Mouse (Mus musculus) hindbrain, embryonic 12.5 days (tissue): Measurements from ENCODE around the gene Ankrd31. TPM values are rescaled to one million over a fixed set of nuclear protein-coding genes. Genes with fewer than 3 reads are reported as not detected.
"Not testable (repeated sequence)": the region's sequence is repeated elsewhere in the genome, so short reads cannot be mapped to it uniquely, and the experiment has no call there.

Experiments used
- ATAC-seq: fragments of 200-750 bp; cut with Nextera tagmentation; 2 replicates; pipeline ENCODE4 v1.8.0; 2017; ENCODE audit warnings: moderate TSS enrichment; ENCODE audit not compliant: low FRiP score
- H3K27ac ChIP-seq: fragments of 300-500 bp; sonication (generic); 2 replicates; pipeline ENCODE4 v1.5.1; 2016; ENCODE audit warnings: mild to moderate bottlenecking
- H3K27me3 ChIP-seq: fragments of 300-500 bp; sonication (generic); 2 replicates; pipeline ENCODE4 v1.6.1; 2016; ENCODE audit warnings: mild to moderate bottlenecking
- H3K36me3 ChIP-seq: fragments of 300-500 bp; sonication (generic); 2 replicates; pipeline ENCODE4 v1.6.1; 2016; ENCODE audit warnings: mild to moderate bottlenecking
- H3K4me1 ChIP-seq: fragments of 300-500 bp; sonication (generic); 2 replicates; pipeline ENCODE4 v1.6.1; 2016
- H3K4me2 ChIP-seq: fragments of 300-500 bp; sonication (generic); replicated peaks from 2 replicates; pipeline ENCODE4 v1.6.1; 2016; ENCODE audit warnings: mild to moderate bottlenecking
- H3K4me3 ChIP-seq: fragments of 300-500 bp; sonication (generic); 2 replicates; pipeline ENCODE4 v1.5.1; 2016; ENCODE audit warnings: mild to moderate bottlenecking
- H3K9ac ChIP-seq: fragments of 300-500 bp; sonication (generic); 2 replicates; pipeline ENCODE4 v1.6.1; 2016; ENCODE audit warnings: mild to moderate bottlenecking, moderate library complexity
- H3K9me3 ChIP-seq: fragments of 300-500 bp; sonication (generic); replicated peaks from 2 replicates; pipeline ENCODE4 v1.6.1; 2016; ENCODE audit warnings: mild to moderate bottlenecking
- WGBS: fragments of 180-500 bp; shearing (Covaris S2); methylation state at CpG from one replicate; pipeline ENCODE4 v1.1.7; 2016; 5-methylcytosine and 5-hydroxymethylcytosine counted together
- polyA plus RNA-seq: library from polyadenylated mRNA; unstranded; fragments of >200 nt; fragmentation: Nextera tagmentation; extraction: Ambion mirVana; gene quantifications from 2 replicates; pipeline ENCODE4 v1.2.1, GENCODE M21; 2016

Gene Ankrd31
- polyA plus RNA-seq, 1 experiment from 2014 or later: not detected

DNA sequence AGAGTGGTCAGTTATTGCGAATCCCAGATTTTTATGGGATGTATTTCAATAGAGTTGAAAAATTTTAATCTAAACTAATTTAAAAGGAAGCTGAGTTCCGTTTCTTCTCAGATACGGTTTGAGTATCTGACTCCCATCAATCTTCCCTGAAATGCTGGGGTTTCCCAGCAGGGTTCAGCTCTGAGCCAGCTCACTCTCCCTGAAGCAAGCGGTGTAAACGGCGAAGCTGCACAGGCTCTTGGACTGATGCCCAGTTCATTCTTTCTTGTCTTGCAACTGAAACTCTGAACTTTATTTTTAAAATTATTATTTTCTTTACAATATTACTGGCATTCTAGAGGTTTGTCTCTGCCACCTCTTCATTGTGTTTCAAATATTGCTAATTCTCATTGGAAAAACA is 2.0 kb upstream of the Ankrd31 start:
- Histone ChIP-seq H3K4me2 (no peak overlapping the region), H3K36me3 (no peaks in the 10 kb centered on the region), H3K27me3 (no peaks in the 10 kb centered on the region), H3K4me3 (no peak overlapping the region), H3K9ac (no peak overlapping the region), H3K4me1 (no peaks in the 10 kb centered on the region), H3K27ac (no peak overlapping the region), H3K9me3 (no peaks in the 10 kb centered on the region; the same call in 1 of the 2 replicates)
- WGBS: 43% methylated on average over 6 of the region's 6 CpGs
- ATAC-seq: no peak

DNA sequence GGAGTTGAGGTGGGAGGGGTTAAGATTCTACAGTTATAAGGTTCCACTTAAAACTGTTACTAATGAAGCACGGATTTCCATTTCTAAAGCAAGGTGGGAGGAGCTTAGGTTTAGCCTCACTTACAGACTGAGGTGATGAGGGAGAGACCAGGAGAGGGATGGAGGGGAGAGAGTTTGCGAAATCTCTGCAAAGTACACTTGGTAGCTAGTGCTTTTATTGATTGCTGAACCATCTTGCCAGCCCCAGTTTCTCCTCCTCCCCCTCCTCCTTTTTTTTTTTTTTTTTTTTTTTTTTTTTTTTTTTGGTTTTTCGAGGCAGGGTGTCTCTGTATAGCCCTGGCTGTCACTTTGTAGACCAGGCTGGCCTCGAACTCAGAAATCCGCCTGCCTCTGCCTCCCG is 1.8 kb downstream of the Ankrd31 start:
- no peak for ATAC-seq
- H3K4me3 ChIP-seq: no peak overlapping the region
- no peaks in the 10 kb centered on the region for H3K36me3 ChIP-seq
- no peaks in the 10 kb centered on the region for H3K4me1 ChIP-seq
- no peak overlapping the region for H3K27ac ChIP-seq
- no peak overlapping the region for H3K4me2 ChIP-seq
- H3K9ac ChIP-seq: no peak overlapping the region
- no peaks in the 10 kb centered on the region; the same call in 1 of the 2 replicates for H3K9me3 ChIP-seq
- no peaks in the 10 kb centered on the region for H3K27me3 ChIP-seq
- WGBS: 86% methylated on average over 5 of the region's 6 CpGs

DNA sequence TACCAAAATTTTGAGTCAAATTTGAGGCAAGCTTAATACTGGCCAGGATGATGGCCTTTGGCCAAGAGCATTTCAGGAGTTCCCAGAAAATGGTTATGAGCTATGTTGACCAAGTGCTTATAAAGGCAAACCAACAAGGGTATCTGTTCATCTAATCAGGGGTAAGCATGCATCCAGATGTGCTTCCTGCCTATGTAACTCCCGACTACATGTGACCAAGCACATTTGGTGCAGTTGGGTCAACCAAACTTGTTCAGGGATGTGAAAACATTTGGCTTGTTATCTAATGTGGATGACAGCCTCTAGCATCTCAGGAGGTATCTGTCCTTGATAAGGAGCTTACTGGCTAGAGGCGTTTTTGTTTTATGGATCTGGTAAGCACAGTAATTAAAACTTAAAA is 12.8 kb downstream of the Ankrd31 start:
- WGBS: 84% methylated on average over 2 of the region's 2 CpGs
- no peaks in the 10 kb centered on the region for H3K36me3 ChIP-seq

DNA sequence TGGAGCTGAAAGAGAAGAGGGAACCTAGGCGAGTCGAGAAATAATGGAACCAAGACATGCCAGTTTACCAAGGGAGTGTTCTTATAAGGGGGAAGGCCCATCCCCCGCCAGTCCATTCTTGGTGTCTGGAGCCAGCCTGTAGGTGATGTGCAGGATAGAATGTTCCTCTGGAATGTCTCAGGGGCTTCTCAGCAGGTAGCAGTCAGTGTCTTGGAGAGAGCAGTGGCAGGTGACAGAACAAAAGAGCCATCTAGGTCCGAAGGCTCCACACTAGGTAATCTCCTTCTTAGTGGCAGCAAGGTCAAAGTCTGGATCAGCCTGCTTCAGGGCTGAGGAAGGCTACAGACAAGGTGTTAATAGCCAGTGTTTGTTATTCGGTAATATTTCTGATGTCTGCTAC is 38.0 kb downstream of the Ankrd31 start:
- not testable (repeated sequence) for H3K4me2 ChIP-seq, H3K27ac ChIP-seq, H3K4me3 ChIP-seq, H3K9ac ChIP-seq, ATAC-seq, H3K36me3 ChIP-seq, H3K4me1 ChIP-seq, H3K9me3 ChIP-seq, H3K27me3 ChIP-seq
- WGBS: 81% methylated on average over 5 of the region's 5 CpGs

More for the DNA sequence above, 12.8 kb downstream of the Ankrd31 start:
- ATAC-seq: no peak
- H3K27me3 ChIP-seq: no peaks in the 10 kb centered on the region
- no peaks in the 10 kb centered on the region for H3K4me1 ChIP-seq
- H3K4me2 ChIP-seq: no peak overlapping the region
- H3K9ac ChIP-seq: no peak overlapping the region
- no peak overlapping the region for H3K27ac ChIP-seq
- H3K4me3 ChIP-seq: no peak overlapping the region
- H3K9me3 ChIP-seq: 0 out of 2 replicates have a peak, but pooled peaks cover 2% of the 10 kb centered on the region

DNA sequence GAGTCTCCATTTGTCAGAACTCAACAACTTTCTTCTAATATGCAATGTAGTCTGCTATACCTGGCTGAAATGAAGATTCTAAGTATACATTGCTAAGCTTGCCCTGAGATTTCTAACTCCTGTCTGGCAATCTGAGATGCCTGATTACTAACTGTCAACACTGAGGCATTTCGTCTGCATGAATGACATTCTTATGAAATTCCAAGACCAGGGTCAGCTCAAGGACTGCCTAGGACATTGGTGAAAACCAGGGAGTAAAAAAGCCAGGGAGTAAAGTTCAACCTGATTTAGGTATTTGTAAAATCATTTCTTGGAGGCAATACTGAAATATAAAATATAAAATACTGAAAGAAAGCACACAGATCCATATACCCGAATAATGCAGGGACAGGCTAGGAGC is 45.4 kb downstream of the Ankrd31 start:
- Histone ChIP-seq H3K4me2 (no peak overlapping the region), H3K36me3 (no peaks in the 10 kb centered on the region), H3K27ac (no peak overlapping the region), H3K4me1 (no peaks in the 10 kb centered on the region), H3K9ac (no peak overlapping the region), H3K27me3 (no peaks in the 10 kb centered on the region), H3K9me3 (no peaks in the 10 kb centered on the region), H3K4me3 (no peak overlapping the region)
- WGBS: 88% methylated on average over 2 of the region's 2 CpGs
- no peak for ATAC-seq

DNA sequence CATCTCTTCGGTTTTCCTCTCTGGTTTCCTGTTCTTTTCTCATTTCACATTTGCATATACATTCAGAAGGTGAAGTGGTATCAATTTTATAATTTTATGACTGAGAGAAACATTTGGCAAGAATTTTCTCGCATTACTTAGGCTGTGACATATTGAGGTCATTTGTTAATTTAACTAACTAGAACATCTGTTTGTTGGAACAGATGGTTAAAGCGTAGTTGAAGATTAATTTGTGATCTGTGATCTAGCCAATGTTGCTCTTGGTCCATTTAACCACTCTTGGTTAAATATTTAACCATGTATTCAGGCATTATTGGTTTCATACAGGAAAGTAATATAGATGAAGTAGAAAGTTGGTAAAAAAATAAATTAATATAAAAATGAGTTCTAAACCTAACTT is 47.2 kb downstream of the Ankrd31 start:
- no peaks in the 10 kb centered on the region for H3K9me3 ChIP-seq
- H3K27me3 ChIP-seq: no peaks in the 10 kb centered on the region
- H3K4me3 ChIP-seq: no peak overlapping the region
- no peak overlapping the region for H3K9ac ChIP-seq
- ATAC-seq: no peak
- no peaks in the 10 kb centered on the region for H3K36me3 ChIP-seq
- no peak overlapping the region for H3K27ac ChIP-seq
- no peaks in the 10 kb centered on the region for H3K4me1 ChIP-seq
- no peak overlapping the region for H3K4me2 ChIP-seq
- WGBS: 87% methylated on average over 3 of the region's 3 CpGs

DNA sequence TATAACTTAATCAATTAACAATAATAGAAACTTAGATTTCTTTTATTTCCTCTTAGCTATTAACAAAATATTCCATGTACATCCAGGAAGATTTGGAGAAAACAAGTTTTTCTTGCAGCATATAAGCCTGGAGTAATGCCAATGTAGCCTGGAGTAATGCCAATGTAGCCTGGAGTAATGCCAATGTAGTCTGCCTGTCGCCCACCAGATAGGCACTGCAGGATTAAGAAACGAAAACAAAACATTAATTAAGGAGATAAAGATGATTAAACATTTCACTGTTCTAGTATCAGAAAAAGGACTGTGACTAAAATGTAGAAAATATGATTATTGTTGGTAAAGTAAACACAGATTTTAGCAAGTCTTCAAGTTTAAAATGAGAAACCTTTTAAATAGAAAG is 49.4 kb downstream of the Ankrd31 start:
- no peaks in the 10 kb centered on the region for H3K9me3 ChIP-seq
- no peak overlapping the region for H3K4me3 ChIP-seq
- no peak overlapping the region for H3K4me2 ChIP-seq
- no peak overlapping the region for H3K27ac ChIP-seq
- H3K9ac ChIP-seq: no peak overlapping the region
- H3K36me3 ChIP-seq: no peaks in the 10 kb centered on the region
- ATAC-seq: no peak
- no peaks in the 10 kb centered on the region for H3K27me3 ChIP-seq
- no peaks in the 10 kb centered on the region for H3K4me1 ChIP-seq
- 79% methylated on average over 2 of the region's 2 CpGs for WGBS

DNA sequence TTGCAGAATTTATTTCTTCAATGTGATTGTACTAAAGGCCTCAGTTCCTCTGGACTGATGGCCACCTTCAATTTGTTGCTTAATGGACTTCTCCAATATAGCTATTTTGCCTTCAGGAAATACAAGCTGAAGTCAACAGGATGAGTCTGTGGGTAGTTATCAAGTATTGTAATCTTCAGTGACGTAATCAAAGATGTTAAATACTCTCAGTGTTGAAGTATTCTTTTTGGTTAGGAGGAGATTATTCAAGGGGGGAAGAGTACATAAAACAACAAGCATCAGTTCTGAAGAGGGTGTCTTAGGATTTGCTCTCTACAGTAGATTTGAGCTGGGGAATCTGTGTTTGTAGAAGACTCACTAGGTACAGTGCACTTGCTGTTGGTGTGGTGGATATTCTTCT is 101.7 kb downstream of the Ankrd31 start:
- no peak overlapping the region for H3K4me3 ChIP-seq
- H3K4me2 ChIP-seq: no peak overlapping the region
- H3K27me3 ChIP-seq: no peaks in the 10 kb centered on the region
- no peaks in the 10 kb centered on the region for H3K4me1 ChIP-seq
- H3K36me3 ChIP-seq: no peaks in the 10 kb centered on the region
- no peak overlapping the region for H3K27ac ChIP-seq
- ATAC-seq: no peak
- no peaks in the 10 kb centered on the region for H3K9me3 ChIP-seq
- WGBS: 86% methylated on average over 1 of the region's 1 CpGs
- no peak overlapping the region for H3K9ac ChIP-seq

DNA sequence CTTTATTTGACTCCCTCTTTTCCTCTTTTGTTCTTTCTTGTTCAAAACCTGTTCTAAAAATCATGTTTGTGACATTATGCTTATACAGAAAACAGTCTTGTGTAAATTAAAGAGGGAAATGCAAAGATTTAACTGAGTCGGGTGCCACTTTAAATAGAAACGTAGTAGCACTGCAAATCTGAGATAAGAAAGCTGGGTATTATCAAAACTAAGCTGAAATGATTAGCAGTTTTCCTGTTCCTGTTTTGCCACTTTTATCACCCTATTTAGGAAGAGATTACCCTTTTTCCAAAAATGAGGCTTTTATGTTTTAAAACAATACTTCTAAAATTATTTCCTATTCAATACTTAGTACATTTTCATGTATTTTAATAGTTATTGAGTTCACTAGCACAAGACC is 104.1 kb downstream of the Ankrd31 start:
- Histone ChIP-seq H3K4me1 (no peaks in the 10 kb centered on the region), H3K9ac (no peak overlapping the region), H3K4me2 (no peak overlapping the region), H3K9me3 (no peaks in the 10 kb centered on the region), H3K4me3 (no peak overlapping the region), H3K27ac (no peak overlapping the region), H3K27me3 (no peaks in the 10 kb centered on the region), H3K36me3 (no peaks in the 10 kb centered on the region)
- no peak for ATAC-seq
- WGBS: 72% methylated on average over 2 of the region's 2 CpGs

DNA sequence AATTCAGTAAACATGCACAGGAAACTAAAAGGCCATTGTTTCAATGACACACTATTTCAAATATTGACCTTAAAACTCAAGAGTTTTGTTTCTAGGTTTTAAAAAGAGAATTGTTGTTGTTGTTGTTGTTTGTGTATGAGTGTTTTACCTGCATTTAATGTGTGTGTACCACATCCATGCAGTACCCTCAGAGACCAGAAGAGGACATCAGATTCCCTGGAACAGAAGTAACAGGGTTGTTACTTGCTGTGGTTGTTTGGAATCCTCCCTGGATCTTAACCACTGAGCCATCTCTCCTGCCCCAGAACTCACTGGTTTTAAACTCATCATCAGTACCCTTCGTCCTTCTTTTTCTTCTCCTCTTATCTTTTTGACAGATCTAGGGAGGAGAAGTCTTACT is 105.2 kb downstream of the Ankrd31 start:
- H3K27ac ChIP-seq: no peak overlapping the region
- WGBS: 65% methylated on average over 1 of the region's 1 CpGs
- H3K27me3 ChIP-seq: no peaks in the 10 kb centered on the region
- no peaks in the 10 kb centered on the region for H3K9me3 ChIP-seq
- H3K36me3 ChIP-seq: no peaks in the 10 kb centered on the region
- no peak overlapping the region for H3K9ac ChIP-seq
- no peak for ATAC-seq
- H3K4me3 ChIP-seq: no peak overlapping the region
- H3K4me2 ChIP-seq: no peak overlapping the region
- H3K4me1 ChIP-seq: no peaks in the 10 kb centered on the region

DNA sequence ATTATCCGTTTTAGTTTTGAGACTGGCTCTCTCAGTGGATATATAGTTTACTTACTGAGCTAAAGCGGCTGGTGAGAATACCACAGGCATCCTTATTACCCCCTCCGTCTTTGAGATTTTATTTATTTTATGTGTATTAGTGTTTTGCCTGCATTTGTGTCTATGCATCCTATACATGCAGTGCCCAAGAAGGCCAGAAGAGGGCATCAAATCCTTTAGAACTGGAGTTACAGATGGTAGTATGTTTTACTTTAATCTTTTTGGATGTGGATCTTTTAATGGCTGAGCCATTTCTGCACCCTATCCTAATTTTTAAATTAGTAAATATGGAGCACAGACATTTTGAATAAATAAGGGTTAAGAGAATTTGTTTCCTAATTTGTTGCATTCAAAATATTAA is 107.1 kb downstream of the Ankrd31 start:
- H3K4me2 ChIP-seq: no peak overlapping the region
- no peaks in the 10 kb centered on the region for H3K9me3 ChIP-seq
- H3K9ac ChIP-seq: no peak overlapping the region
- no peak overlapping the region for H3K27ac ChIP-seq
- H3K4me3 ChIP-seq: no peak overlapping the region
- no peaks in the 10 kb centered on the region for H3K27me3 ChIP-seq
- H3K36me3 ChIP-seq: no peaks in the 10 kb centered on the region
- no peaks in the 10 kb centered on the region for H3K4me1 ChIP-seq
- ATAC-seq: no peak
- 26% methylated on average over 3 of the region's 3 CpGs for WGBS

DNA sequence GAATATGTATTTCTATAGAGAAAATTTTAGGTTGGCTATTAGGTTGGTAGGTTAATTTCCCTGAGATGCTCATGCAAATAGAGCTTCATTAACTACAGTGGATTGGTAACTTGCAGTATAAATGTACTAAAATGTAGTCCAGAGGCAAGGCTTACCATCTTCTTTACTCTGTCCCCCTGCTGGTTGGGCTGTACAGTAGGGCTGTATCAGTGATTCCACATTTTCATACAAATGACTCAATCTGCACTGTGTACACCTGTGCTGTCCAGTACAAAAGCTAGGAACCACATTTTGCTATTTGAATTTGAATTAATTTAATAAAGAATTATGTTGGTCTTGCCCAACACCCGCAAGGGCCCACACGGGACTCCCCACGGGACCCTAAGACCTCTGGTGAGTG is 111.1 kb downstream of the Ankrd31 start:
- Histone ChIP-seq H3K4me1 (no peaks in the 10 kb centered on the region), H3K9me3 (no peaks in the 10 kb centered on the region), H3K4me2 (no peak overlapping the region), H3K36me3 (no peaks in the 10 kb centered on the region), H3K4me3 (no peak overlapping the region), H3K27me3 (no peaks in the 10 kb centered on the region), H3K9ac (no peak overlapping the region), H3K27ac (no peak overlapping the region)
- ATAC-seq: no peak
- 93% methylated on average over 3 of the region's 3 CpGs for WGBS

DNA sequence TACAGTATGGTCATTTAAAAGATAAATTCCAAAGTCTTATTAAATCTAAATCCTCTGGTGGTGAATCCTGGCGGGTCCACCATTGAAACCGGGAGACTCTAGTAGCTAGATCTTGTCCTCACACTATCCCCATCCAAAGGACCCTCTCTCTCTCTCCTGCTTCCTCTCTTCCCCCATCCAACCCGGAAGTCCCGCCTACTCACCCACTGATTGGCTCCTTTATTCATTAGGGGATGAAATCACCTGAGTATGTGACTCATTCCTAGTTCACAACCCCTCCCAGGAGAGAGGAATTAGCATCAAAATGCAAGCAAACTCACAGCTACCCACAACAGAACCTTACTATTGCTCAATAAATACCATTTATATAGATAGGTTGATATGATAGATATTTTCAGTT is 122.7 kb downstream of the Ankrd31 start:
- Histone ChIP-seq H3K4me3 (no peak overlapping the region), H3K36me3 (no peaks in the 10 kb centered on the region), H3K27ac (no peak overlapping the region), H3K9me3 (no peaks in the 10 kb centered on the region), H3K9ac (no peak overlapping the region), H3K4me1 (no peaks in the 10 kb centered on the region), H3K27me3 (no peaks in the 10 kb centered on the region), H3K4me2 (no peak overlapping the region)
- WGBS: 80% methylated on average over 4 of the region's 4 CpGs
- ATAC-seq: no peak

DNA sequence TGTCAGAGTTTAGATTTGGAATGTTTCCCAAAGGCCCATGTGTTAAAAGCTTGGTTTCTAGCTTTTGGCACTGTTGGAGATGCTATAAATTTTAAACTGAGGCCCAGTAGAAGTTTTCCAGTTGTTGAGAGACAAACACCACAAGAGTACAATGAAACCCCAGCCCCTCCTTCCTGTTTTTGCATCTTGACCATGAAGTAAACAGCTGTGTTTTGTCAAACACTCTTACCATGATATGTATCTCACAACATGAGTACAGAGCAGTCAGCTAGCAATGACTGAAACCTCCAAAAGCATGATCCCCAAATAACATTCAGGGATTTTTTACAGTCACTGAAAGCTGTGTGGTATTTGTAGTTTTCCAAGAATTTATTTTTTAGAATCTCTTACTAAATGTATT is 126.0 kb downstream of the Ankrd31 start:
- Histone ChIP-seq H3K36me3 (no peaks in the 10 kb centered on the region), H3K4me3 (no peak overlapping the region), H3K27ac (no peak overlapping the region), H3K9me3 (no peaks in the 10 kb centered on the region), H3K9ac (no peak overlapping the region), H3K27me3 (no peaks in the 10 kb centered on the region), H3K4me2 (no peak overlapping the region), H3K4me1 (no peaks in the 10 kb centered on the region)
- no peak for ATAC-seq
